Mouse (Mus musculus): ENCODE results near the gene Mettl9.
"Not testable (repeated sequence)": the region's sequence is repeated elsewhere in the genome, so short reads cannot be mapped to it uniquely, and the experiment has no call there.

The Mettl9 gene

DNA sequence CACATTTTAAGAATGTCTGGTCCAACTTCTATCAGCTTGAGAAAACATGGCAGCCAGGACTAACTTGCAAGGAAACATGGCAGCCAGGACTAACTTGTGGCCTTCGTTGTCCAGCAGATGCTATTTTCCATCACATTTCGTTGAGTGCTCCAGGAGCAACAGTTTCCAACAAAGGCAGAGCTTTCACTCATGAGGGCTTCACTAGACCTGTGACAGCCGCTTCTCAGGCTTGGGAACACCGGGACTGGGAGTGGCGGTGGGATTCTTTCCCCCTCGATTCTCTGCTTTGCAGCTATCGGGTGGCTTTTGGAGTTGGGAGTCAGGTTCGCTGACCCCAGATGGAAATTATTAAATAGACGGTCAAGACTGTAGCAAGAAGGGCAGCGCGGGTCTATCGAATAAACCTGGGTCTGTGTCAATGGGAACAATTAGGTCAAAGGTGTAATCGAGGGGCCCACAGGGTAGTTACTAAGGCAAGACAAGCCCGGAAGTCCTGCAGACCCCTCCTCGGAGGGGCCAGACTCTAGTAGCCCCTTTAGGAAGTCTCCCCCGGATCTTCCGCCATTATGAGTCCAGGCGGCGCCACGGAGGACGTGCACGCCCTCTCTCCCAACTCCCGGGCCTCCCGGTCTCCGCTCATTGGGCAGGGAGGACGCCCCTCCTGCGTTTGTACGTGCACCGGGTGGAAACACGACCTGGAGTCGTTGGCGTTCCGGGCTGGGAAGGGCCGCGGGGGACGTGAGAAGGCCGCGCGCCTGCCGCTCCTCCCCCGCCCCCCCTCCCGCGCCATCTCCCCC, at the start of gene Mettl9:
Mettl9 (plus strand) TSS at position 590 of the 797 bp plus-strand sequence.
- DNase-seq, result peak; percentile 96 to 98

DNA sequence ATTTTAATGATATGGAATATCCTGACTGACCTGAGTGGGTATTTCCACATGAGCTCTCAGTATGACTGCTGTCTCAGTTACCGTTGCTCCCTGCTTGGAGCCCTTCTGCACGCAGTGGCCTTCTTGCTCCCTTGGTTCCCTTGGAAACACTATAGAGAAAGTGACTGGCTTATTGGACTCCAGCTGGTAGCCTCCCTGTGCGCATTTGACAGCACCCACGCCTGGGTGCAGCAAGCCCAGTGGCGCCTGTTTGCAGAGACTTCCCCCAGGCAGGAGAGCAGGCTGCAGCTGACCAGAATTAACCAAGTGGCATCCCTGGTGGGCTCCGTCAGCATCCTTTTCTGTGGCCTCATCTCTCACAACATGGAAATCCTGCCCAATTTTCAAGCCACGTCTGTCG, 43.1 kb upstream of the Mettl9 start:
- no peak for DNase-seq

- DNase-seq, result no peak
Measured at GRCm38 (mm10) chr7:120999021-120999530, 35.2 kb upstream of the Mettl9 start.

DNA sequence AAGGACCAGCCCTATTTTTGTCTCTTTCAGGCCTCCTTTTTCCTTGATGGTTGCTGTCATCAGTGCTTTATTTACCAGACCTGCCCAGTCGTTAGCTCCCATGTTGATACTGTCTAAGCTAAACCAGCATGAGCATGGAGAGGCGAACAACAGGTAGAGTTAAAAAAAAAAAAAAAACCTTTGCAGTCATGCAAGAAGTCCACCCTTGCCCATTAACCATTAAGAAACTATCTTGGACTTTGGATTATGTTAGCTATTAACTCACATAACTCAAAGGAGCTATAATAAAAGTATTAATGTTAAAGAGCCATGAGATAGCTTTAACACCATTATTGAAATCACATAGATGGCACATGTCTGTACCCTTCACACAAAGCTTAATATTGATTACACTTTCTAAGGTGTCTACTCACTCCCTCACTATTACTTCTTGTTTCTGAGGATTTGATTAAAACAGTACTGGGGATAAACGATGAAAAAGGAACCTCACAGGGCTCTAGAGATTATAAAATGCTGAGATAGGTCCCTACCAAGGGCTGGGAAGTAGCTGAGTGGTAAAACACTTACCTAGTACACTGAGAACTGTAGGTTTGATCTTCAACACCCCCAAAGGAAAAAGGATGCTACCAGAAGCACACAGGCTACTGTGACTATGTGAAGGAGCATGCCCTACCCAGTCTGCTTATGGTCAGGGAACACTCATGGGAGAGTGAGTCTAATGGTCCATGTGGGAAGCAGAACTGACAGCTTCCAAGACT, 34.0 kb upstream of the Mettl9 start:
- no peak for DNase-seq

DNA sequence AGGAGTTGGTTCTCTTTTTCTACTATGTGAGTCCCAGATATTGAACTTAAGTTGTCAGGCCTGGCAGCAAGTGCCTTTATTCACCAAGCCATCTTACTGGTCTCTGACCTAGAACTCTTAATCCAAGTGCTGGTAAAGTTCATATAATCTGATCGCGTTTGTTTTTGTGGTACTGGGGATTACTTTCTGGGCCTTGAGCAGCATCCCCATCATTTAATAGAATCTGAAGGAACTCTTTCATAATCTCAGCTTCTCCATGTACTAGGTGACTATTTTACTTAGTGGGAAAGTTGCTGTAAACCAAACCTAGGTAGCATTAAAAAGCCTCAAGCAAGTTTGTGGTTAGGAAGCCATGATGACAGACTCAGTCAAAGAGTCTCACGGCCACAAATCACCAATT, 32.4 kb upstream of the Mettl9 start:
- no peak for DNase-seq

GRCm38 (mm10) chr7:121002407-121002928, 31.8 kb upstream of the Mettl9 start:
- DNase-seq, result no peak

- DNase-seq, result no peak
Measured at GRCm38 (mm10) chr7:121003793-121004418, 30.3 kb upstream of the Mettl9 start.

DNA sequence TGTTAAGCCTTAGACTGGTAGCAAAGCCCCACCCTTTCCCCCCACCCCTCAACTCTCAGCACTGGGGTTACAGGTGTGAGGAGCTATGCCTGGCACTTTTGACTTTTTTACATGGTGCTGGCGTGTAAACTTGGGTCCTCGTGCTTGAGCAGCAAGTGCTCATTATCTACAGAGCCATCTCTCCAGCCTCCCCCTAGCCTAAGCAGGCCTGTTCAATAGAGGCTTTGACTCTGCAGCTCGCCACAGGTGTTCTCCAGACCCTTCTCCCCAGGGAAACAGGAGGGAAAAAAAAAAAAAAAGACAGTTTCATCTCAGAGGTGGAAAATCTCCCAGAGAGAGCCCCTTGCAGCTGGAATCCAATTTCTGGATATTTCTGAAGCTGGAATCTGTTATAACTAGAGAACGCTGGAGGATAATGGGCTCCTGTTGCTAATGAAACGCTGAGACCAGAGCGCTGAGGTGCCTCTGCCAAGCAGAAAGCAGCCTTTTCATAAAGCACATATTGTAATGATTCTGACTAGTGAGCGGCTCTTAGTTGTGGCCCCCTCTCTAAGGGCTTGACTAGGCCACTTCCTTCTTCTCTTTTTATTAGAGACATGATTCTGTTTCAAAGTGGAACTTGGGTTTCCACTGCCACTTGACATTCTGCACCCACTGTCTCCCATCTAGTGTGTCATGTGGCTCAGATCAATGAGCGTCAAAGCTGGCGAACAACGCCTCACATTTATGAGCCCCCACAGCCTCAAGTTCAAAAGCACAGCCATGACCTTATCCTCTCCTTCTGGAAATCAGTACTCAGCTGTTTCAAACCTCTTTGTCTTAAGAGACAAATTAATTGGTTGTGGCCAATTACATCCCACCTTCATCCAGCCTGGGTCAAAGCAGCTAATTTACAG, 22.2 kb upstream of the Mettl9 start:
- no peak for DNase-seq

DNA sequence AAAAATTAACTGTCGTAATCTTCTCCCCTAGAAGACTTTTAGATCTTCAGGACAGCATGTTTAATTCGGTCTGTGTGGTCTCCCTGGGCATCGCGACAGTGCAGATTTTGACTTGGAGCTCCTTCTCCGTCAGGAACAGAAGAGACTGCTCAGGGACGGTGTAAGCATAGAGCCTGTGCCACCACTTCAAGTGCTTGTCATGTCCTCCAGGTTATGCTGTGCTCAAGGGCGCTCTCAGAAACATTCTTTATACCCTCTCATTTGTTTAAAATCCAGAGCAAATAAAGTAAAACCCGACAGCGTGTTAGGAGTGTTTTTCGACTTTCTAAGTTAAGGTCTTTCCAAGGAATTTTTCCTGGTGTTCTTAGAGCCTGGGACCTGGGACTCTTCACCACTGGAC, 19.8 kb upstream of the Mettl9 start:
- no peak for DNase-seq

DNA sequence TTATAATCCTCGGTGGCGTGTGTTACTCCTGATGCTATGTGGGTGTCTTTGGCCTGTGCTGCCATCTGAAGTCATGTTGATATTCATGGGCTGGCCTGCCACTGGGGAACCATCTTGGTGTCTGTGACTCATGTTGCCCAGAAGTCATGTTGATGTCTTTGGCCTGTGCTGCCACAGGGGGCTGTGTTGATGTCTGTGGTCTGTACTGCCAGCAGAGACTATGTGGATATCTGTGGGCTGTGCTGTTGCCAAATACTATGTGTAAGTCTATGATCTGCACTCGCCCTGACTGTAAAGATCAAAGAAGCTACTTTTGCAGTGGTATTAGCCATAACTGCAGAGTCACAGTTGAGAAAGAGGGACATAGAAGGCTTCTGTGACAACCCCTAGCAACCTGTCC, 15.5 kb upstream of the Mettl9 start:
- DNase-seq, result no peak

DNA sequence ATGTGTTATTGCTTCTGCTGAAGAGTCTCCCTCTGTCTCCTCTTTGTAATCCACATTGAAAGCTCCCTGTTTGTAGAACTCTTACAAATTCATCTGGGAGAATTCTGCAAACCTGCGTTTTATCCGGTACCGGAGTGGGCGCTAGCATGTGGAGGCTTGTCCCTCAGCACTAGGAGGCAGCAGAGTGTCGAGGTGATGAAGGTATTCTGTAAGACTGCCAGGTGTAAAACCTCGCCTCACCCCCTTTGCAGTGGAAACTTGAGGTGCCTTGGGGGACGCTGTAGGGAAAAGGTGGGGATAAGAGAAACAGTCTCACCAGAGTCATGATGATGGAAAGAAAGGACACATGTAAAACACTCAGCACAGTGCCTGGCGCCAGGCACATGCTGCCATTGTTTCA, 14.0 kb upstream of the Mettl9 start:
- DNase-seq, result peak; percentile 7 to 11

- DNase-seq, result no peak
Measured at GRCm38 (mm10) chr7:121025221-121026008, 8.8 kb upstream of the Mettl9 start.

DNA sequence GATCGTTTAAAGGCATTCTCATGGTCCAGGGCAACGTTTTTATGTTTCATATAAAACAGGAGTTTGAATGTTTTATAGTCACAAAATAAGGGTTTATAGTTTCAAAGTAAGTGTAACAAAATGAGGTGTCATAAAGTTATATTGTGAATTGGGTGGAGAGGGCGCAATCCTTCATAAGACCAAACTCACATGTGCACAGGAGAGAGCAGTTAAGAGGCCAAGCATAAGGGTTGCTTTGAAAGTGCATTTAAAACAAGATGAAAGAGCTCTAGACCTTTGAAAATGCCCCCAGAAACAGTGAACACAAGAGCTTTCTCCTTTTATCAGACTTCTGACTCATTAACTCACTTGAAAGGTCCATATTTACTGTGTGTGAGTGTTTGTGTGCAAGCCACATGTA, 7.9 kb upstream of the Mettl9 start:
- DNase-seq, result no peak

- DNase-seq, result not testable (repeated sequence)
Measured at GRCm38 (mm10) chr7:121029947-121030346, 4.3 kb upstream of the Mettl9 start.

GRCm38 (mm10) chr7:121034701-121035141, 476 bp downstream of the Mettl9 start:
- peak in 1 of 2 experiments; percentile 85 for DNase-seq

DNA sequence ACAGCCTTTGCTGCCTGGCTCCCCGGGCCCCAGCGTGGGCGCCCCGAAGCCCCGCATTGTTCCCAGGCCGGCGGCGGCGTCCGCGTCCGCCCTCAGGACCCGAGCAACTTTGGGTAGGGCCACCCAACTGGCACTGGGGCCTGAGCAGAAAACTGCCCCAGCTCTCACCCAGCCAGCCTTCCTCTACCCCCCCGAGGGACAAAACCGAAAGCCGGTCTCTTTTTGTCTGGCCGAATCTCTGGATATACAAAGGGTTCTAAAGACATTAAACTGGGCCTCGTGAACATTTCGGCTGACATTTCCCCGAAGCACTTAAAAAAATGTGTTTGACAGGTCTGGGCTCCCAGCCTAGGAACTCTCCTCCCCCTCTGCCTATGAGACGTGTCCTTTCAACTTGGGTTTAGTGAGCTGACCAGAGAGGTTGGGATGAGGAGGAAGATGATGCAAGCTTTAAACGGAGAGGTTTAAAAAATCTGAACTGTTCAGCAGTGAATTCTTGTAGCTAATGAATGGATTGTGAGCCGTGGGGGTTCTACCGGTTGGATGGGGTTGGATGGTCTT, 996 bp downstream of the Mettl9 start:
- peak in 1 of 2 experiments; percentile 55 for DNase-seq

- no peak for DNase-seq
Measured at GRCm38 (mm10) chr7:121040595-121040994, 6.3 kb downstream of the Mettl9 start.

GRCm38 (mm10) chr7:121041989-121042388, 7.7 kb downstream of the Mettl9 start:
- DNase-seq, result no peak

DNA sequence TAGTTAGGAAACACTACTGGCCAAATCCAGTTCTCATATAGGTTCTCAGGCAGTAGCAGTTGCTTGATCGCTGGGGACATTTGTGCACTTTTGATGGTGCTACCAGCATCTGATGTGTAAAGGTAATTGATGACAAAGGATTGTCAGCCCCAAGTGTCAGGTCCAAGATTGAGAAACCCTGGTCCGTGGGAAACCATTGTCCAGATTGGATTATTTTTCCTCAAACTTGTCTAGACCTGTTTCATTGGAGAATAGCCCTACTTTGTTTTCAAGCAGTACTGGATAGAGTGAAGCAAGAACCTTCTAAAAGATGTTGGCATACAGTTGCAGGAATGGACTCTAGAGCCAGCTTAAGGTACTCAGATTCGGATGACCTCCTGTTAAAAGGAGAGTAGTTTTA, 8.8 kb downstream of the Mettl9 start:
- no peak for DNase-seq

- DNase-seq, result no peak
Measured at GRCm38 (mm10) chr7:121043510-121043909, 9.3 kb downstream of the Mettl9 start.

- no peak for DNase-seq
Measured at GRCm38 (mm10) chr7:121044251-121044650, 10.0 kb downstream of the Mettl9 start.
